Mouse (Mus musculus): Measurements from ENCODE around the gene Il2rb.

GRCm38 (mm10) chr15:78435681-78436080, 59.4 kb downstream of the Il2rb start:
- TF ChIP-seq CTCF (IDR thresholded peaks at IDR 0.05; ENCODE audit: low read depth) (no peak), EP300 (optimal IDR thresholded peaks at IDR 0.05) (no peak)

All from stomach, postnatal 0 days (tissue).